Mouse (Mus musculus) MEL (cell line): ENCODE measurements around the gene Hook2. TPM values are rescaled to one million over a fixed set of nuclear protein-coding genes. Genes with fewer than 3 reads are reported as not detected.

ENCODE experiments used
- DNase-seq: peaks from one replicate; pipeline ENCODE4 v3.0.0; 2011; ENCODE audit warnings: low read depth, low spot score
- H3K27ac ChIP-seq: 2 replicates; pipeline ENCODE4 v1.5.1; 2012; ENCODE audit warnings: low read depth, mild to moderate bottlenecking, control low read depth, low read length, moderate library complexity; ENCODE audit not compliant: control insufficient read depth
- H3K27me3 ChIP-seq, 2 experiments: fragments of 150-350 bp in 1 of 2; sonication (generic) in 1 of 2; 2 replicates each; pipeline ENCODE4 v1.6.1; 2012; ENCODE audit warnings: low read length in 2 of 2, mild to moderate bottlenecking in 2 of 2, improper control_type of control experiment in 1 of 2, moderate library complexity in 1 of 2; ENCODE audit not compliant: insufficient read depth in 2 of 2, control insufficient read depth in 1 of 2
- H3K36me3 ChIP-seq, 2 experiments: 2 replicates each; pipeline ENCODE4 v1.6.1; 2012 to 2014; ENCODE audit warnings: low read length in 2 of 2, improper control_type of control experiment in 1 of 2, inconsistent platforms in 1 of 2, mild to moderate bottlenecking in 1 of 2; ENCODE audit not compliant: insufficient read depth in 2 of 2, control insufficient read depth in 1 of 2
- H3K4me1 ChIP-seq, 2 experiments: fragments of 150-350 bp in 1 of 2; sonication (generic) in 1 of 2; 2 replicates each; pipeline ENCODE4 v1.6.1; 2012; ENCODE audit warnings: low read length in 2 of 2, improper control_type of control experiment in 1 of 2, mild to moderate bottlenecking in 1 of 2; ENCODE audit not compliant: insufficient read depth in 2 of 2, control insufficient read depth in 1 of 2
- H3K4me3 ChIP-seq, 2 experiments: fragments of 150-350 bp in 1 of 2; sonication (generic) in 1 of 2; 2 replicates each; pipeline ENCODE4 v1.5.1; 2012; ENCODE audit warnings: low read depth in 2 of 2, low read length in 2 of 2, mild to moderate bottlenecking in 2 of 2, moderate library complexity in 2 of 2, control low read depth in 1 of 2, improper control_type of control experiment in 1 of 2; ENCODE audit not compliant: control insufficient read depth in 1 of 2, insufficient read depth in 1 of 2
- H3K79me2 ChIP-seq: 2 replicates; pipeline ENCODE4 v1.6.1; 2012; ENCODE audit warnings: mild to moderate bottlenecking, low read length, moderate library complexity; ENCODE audit not compliant: control insufficient read depth, poor library complexity, insufficient read depth
- H3K9ac ChIP-seq: 2 replicates; pipeline ENCODE4 v1.6.1; 2012; ENCODE audit warnings: low read depth, mild to moderate bottlenecking, control low read depth, low read length, moderate library complexity; ENCODE audit not compliant: control insufficient read depth, poor library complexity, severe bottlenecking
- H3K9me3 ChIP-seq: fragments of 150-350 bp; sonication (generic); replicated peaks from 2 replicates; pipeline ENCODE4 v1.6.1; 2012; ENCODE audit warnings: mild to moderate bottlenecking, low read length, improper control_type of control experiment, moderate library complexity; ENCODE audit not compliant: insufficient read depth
- BHLHE40 ChIP-seq: IDR thresholded peaks from 2 replicates; pipeline ENCODE4 v1.6.1; 2012; ENCODE audit warnings: low read depth, mild to moderate bottlenecking, inconsistent platforms, low read length, improper control_type of control experiment, borderline replicate concordance
- E2F4 ChIP-seq: IDR thresholded peaks from 2 replicates; pipeline ENCODE4 v1.6.1; 2011; ENCODE audit warnings: low read depth, low read length, improper control_type of control experiment, borderline replicate concordance
- ELF1 ChIP-seq: IDR thresholded peaks from 2 replicates; pipeline ENCODE4 v1.6.1; 2014; ENCODE audit warnings: low read depth, mild to moderate bottlenecking, inconsistent platforms, low read length, improper control_type of control experiment, moderate library complexity
- EP300 ChIP-seq, 2 experiments: IDR thresholded peaks; 2 replicates each; pipeline ENCODE4 v1.6.1; 2011; ENCODE audit warnings: improper control_type of control experiment in 2 of 2, low read length in 2 of 2, low read depth in 1 of 2, mild to moderate bottlenecking in 1 of 2
- ETS1 ChIP-seq: IDR thresholded peaks from 2 replicates; pipeline ENCODE4 v1.6.1; 2012; ENCODE audit warnings: low read depth, mild to moderate bottlenecking, inconsistent platforms, low read length, improper control_type of control experiment, moderate library complexity
- GABPA ChIP-seq: IDR thresholded peaks from 2 replicates; pipeline ENCODE4 v1.6.1; 2012; ENCODE audit warnings: low read depth, mild to moderate bottlenecking, inconsistent platforms, low read length, improper control_type of control experiment, moderate library complexity
- GATA1 ChIP-seq: IDR thresholded peaks from 2 replicates; pipeline ENCODE4 v1.6.1; 2011; ENCODE audit warnings: low read depth, low read length, improper control_type of control experiment
- HCFC1 ChIP-seq: IDR thresholded peaks from 2 replicates; pipeline ENCODE4 v1.6.1; 2012; ENCODE audit warnings: low read depth, mild to moderate bottlenecking, inconsistent platforms, low read length, improper control_type of control experiment, moderate library complexity
- JUND ChIP-seq: IDR thresholded peaks from 2 replicates; pipeline ENCODE4 v1.6.1; 2011; ENCODE audit warnings: low read depth, mild to moderate bottlenecking, improper control_type of control experiment, low read length
- MAX ChIP-seq: IDR thresholded peaks from 2 replicates; pipeline ENCODE4 v1.6.1; 2011; ENCODE audit warnings: low read length, improper control_type of control experiment
- MAZ ChIP-seq: IDR thresholded peaks from 2 replicates; pipeline ENCODE4 v1.6.1; 2012; ENCODE audit warnings: low read depth, mild to moderate bottlenecking, inconsistent platforms, low read length, improper control_type of control experiment
- MEF2A ChIP-seq: IDR thresholded peaks from 2 replicates; pipeline ENCODE4 v1.6.1; 2014; ENCODE audit warnings: low read depth, mild to moderate bottlenecking, inconsistent platforms, low read length, improper control_type of control experiment; ENCODE audit not compliant: poor library complexity, insufficient replicate concordance, severe bottlenecking; ENCODE audit errors: extremely low read depth
- MXI1 ChIP-seq: IDR thresholded peaks from 2 replicates; pipeline ENCODE4 v1.6.1; 2011; ENCODE audit warnings: mild to moderate bottlenecking, low read depth, low read length, improper control_type of control experiment
- MYC ChIP-seq: IDR thresholded peaks from 2 replicates; pipeline ENCODE4 v1.6.1; 2011; ENCODE audit warnings: low read depth, mild to moderate bottlenecking, low read length, improper control_type of control experiment, moderate library complexity
- NELFE ChIP-seq: IDR thresholded peaks from 2 replicates; pipeline ENCODE4 v1.6.1; 2011; ENCODE audit warnings: low read depth, low read length, improper control_type of control experiment
- NRF1 ChIP-seq: IDR thresholded peaks from 2 replicates; pipeline ENCODE4 v1.6.1; 2014; ENCODE audit warnings: low read depth, mild to moderate bottlenecking, inconsistent platforms, low read length, improper control_type of control experiment, moderate library complexity; ENCODE audit not compliant: poor library complexity, insufficient read depth, severe bottlenecking
- POLR2AphosphoS2 ChIP-seq: IDR thresholded peaks from 2 replicates; pipeline ENCODE4 v1.6.1; 2011; ENCODE audit warnings: low read length, improper control_type of control experiment
- POLR2AphosphoS5 ChIP-seq: IDR thresholded peaks from 2 replicates; pipeline ENCODE4 v1.6.1; 2012; ENCODE audit warnings: low read depth, borderline replicate concordance, mild to moderate bottlenecking, inconsistent platforms, low read length, moderate library complexity, mixed read lengths
- RAD21 ChIP-seq: IDR thresholded peaks from 2 replicates; pipeline ENCODE4 v1.6.1; 2011; ENCODE audit warnings: mild to moderate bottlenecking, low read depth, low read length, improper control_type of control experiment
- RCOR1 ChIP-seq: IDR thresholded peaks from 2 replicates; pipeline ENCODE4 v1.6.1; 2012; ENCODE audit warnings: low read depth, mild to moderate bottlenecking, inconsistent platforms, low read length, improper control_type of control experiment
- SIN3A ChIP-seq: IDR thresholded peaks from 2 replicates; pipeline ENCODE4 v1.6.1; 2012; ENCODE audit warnings: low read length, improper control_type of control experiment, inconsistent platforms
- TBP ChIP-seq: IDR thresholded peaks from 2 replicates; pipeline ENCODE4 v1.8.0; 2011; ENCODE audit warnings: low read depth, low read length, improper control_type of control experiment
- TCF12 ChIP-seq: IDR thresholded peaks from 2 replicates; pipeline ENCODE4 v1.6.1; 2014; ENCODE audit warnings: low read depth, mild to moderate bottlenecking, inconsistent platforms, low read length, improper control_type of control experiment, moderate library complexity
- UBTF ChIP-seq: IDR thresholded peaks from 2 replicates; pipeline ENCODE4 v1.6.1; 2012; ENCODE audit warnings: low read depth, mild to moderate bottlenecking, inconsistent platforms, low read length, improper control_type of control experiment, moderate library complexity, borderline replicate concordance; ENCODE audit not compliant: insufficient read depth
- USF1 ChIP-seq: IDR thresholded peaks from 2 replicates; pipeline ENCODE4 v1.6.1; 2014; ENCODE audit warnings: low read depth, mild to moderate bottlenecking, inconsistent platforms, low read length, improper control_type of control experiment, moderate library complexity
- ZKSCAN1 ChIP-seq: IDR thresholded peaks from 2 replicates; pipeline ENCODE4 v1.6.1; 2012; ENCODE audit warnings: low read depth, mild to moderate bottlenecking, inconsistent platforms, low read length, improper control_type of control experiment, moderate library complexity
- ZMIZ1 ChIP-seq: IDR thresholded peaks from 2 replicates; pipeline ENCODE4 v1.6.1; 2012; ENCODE audit warnings: low read depth, mild to moderate bottlenecking, inconsistent platforms, low read length, improper control_type of control experiment, moderate library complexity
- polyA plus RNA-seq, 2 experiments: library from polyadenylated mRNA; stranded (reverse) in 1 of 2; unstranded in 1 of 2; fragments of >175 nt in 1 of 2; fragments of >200 nt in 1 of 2; gene quantifications; 2 replicates each; pipeline versions ENCODE4 v1.2.1 to v1.2.4; 2012; ENCODE audit warnings: low replicate concordance in 2 of 2, low read depth in 1 of 2; ENCODE audit not compliant: insufficient read length in 2 of 2, insufficient read depth in 1 of 2, missing spikeins in 1 of 2
- total RNA-seq: library from RNA; depleted of rRNA; stranded (reverse); fragments of 300-350 nt; gene quantifications from 2 replicates; pipeline ENCODE4 v1.2.3, GENCODE M21; 2012

Hook2 gene
- total and polyA plus RNA-seq, 3 experiments = 10.5 to 17.5 TPM; not detected in 1

DNA sequence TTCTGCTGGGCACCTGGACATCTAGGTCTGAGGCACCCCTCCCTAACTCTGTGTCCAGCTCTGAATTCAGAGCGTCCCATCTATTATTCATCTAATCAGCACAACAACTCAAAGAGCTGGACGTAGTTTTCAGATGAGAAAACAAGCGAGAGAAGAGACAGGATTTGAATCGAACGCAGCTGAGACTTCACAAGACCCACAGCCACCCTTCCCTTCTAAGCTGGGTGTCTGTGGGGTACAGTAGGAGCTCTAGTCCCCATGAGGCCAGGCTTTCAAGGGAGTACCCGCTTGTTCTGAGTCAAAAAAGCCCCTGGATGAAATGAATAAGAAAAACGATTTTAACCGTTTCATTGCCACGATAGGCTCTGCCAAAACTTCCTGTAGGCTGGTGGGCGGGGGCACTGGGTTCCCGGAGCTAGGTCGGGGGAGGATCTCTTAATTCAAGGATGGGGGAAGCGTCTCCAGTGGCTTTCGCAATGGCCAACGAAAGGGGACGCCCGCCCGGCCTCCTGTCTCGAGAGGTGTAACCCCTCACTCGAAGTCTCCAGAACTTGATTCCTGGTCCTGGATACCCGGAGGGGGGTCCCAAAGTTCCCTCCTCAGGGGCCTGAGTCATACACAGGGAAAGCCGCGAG, 5.2 kb upstream of the Hook2 start:
- peak overlapping the region; percentile 91 for H3K27ac ChIP-seq
- no peaks in the 10 kb centered on the region for H3K27me3 ChIP-seq
- H3K9ac ChIP-seq = peak overlapping the region; percentile 88
- peak overlapping the region; percentile 61 to 65 for H3K4me3 ChIP-seq
- peaks cover 6% of the 10 kb centered on the region; the same call in 1 of the 2 replicates for H3K79me2 ChIP-seq
- peaks cover 11 to 61% of the 10 kb centered on the region in 2 experiments for H3K4me1 ChIP-seq
- TF ChIP-seq BHLHE40 = 0 out of 2 replicates have a peak, but pooled peaks have one; percentile 11
- TF ChIP-seq E2F4 = no peak
- TF ChIP-seq TBP = peak; percentile 59; the same call in 1 of the 2 replicates
- no peak for TF ChIP-seq RAD21
- H3K36me3 ChIP-seq = peaks cover 0 to 50% of the 10 kb centered on the region in 2 experiments; a peak in 2 of 4 replicates
- no peaks in the 10 kb centered on the region for H3K9me3 ChIP-seq
- DNase-seq = peak; percentile 70

DNA sequence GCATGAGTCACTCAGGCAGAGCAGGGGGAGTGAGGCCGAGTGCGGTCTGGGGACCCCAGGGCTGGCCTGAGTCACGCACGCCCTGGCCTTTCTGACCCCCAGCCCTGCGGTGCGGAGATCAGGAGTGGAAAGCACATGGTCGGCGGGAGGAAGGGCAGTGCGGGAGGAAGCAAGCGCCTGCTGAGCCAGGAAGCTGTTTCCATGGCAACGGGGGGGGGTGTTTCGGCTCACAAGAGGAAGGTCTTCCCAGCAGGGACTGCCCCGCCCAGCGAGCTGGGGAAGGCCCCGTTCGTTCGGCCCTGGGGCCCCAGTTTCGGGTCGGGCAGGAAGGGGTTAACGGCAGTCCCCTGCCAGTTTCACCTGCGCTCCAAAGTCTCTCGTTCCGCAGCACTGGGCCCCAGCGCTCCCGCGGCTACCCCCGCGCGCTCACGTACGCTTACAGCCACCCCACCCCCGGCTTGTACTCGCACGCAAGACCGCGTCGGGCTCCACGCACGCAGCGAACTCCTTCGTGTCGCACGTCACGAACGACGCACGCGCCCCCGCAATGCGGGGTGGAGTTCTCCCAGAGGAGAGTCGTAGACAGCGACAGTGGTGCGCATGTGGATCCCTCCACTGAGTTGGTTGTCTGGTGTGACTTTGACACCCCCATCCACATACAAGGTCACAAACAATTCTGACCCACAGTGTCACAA, 4.6 kb upstream of the Hook2 start:
- peaks cover 11 to 58% of the 10 kb centered on the region in 2 experiments for H3K4me1 ChIP-seq
- H3K79me2 ChIP-seq = peaks cover 6% of the 10 kb centered on the region; the same call in 1 of the 2 replicates
- no peaks in the 10 kb centered on the region for H3K9me3 ChIP-seq
- peaks cover 0 to 50% of the 10 kb centered on the region in 2 experiments; a peak in 2 of 4 replicates for H3K36me3 ChIP-seq
- peak overlapping the region; percentile 91 for H3K27ac ChIP-seq
- no peaks in the 10 kb centered on the region for H3K27me3 ChIP-seq
- peak overlapping the region; percentile 61 to 65 for H3K4me3 ChIP-seq
- peak overlapping the region; percentile 88 for H3K9ac ChIP-seq
- peak; percentile 96 for DNase-seq
- TF ChIP-seq MAZ (peak; percentile 89), EP300 (IDR thresholded peaks at IDR 0.05; ENCODE audit: low read depth in 1 of 2, low read length in 2 of 2) (peak; percentile 27 to 32; a peak in 2 of 4 replicates), NELFE (peak; percentile 62), GABPA (no peak), ZMIZ1 (0 out of 2 replicates have a peak, but pooled peaks have one; percentile 44), ETS1 (peak; percentile 46; the same call in 1 of the 2 replicates), ELF1 (peak; percentile 43; the same call in 1 of the 2 replicates), TCF12 (0 out of 2 replicates have a peak, but pooled peaks have one; percentile 21), ZKSCAN1 (no peak), MXI1 (peak; percentile 96), MYC (peak; percentile 76; the same call in 1 of the 2 replicates), UBTF (no peak), NRF1 (peak; percentile 63), SIN3A (peak; percentile 89), JUND (no peak), MAX (peak; percentile 90), GATA1 (no peak), POLR2AphosphoS5 (peak; percentile 47; the same call in 1 of the 2 replicates), USF1 (0 out of 2 replicates have a peak, but pooled peaks have one; percentile 4), MEF2A (0 out of 2 replicates have a peak, but pooled peaks have one; percentile 26), BHLHE40 (0 out of 2 replicates have a peak, but pooled peaks have one; percentile 18), HCFC1 (peak; percentile 27), RCOR1 (no peak), POLR2AphosphoS2 (peak; percentile 35; the same call in 1 of the 2 replicates)
